Mouse (Mus musculus) bone marrow, adult 2 months (tissue): ENCODE measurements around the gene Mef2b. TPM values are rescaled to one million over a fixed set of nuclear protein-coding genes. Genes with fewer than 3 reads are reported as not detected.
A peak's percentile ranks its signal among the peaks of the same experiment; 100 is the strongest.

ENCODE experiments used
- H3K27ac ChIP-seq: fragments of 200-500 bp; 2 replicates; pipeline ENCODE4 v1.5.1; 2012; ENCODE audit warnings: low read depth, mild to moderate bottlenecking, control low read depth, inconsistent platforms, low read length; ENCODE audit not compliant: control insufficient read depth, poor library complexity, insufficient read depth
- H3K4me1 ChIP-seq: fragments of 200-500 bp; 2 replicates; pipeline ENCODE4 v1.6.1; 2011; ENCODE audit warnings: low read length; ENCODE audit not compliant: control insufficient read depth, insufficient read depth
- H3K4me3 ChIP-seq: fragments of 200-500 bp; replicated peaks from 2 replicates; pipeline ENCODE3; 2011; ENCODE audit warnings: mild to moderate bottlenecking, low read depth, low read length, control low read depth; ENCODE audit not compliant: control insufficient read depth
- CTCF ChIP-seq: fragments of 200-500 bp; IDR thresholded peaks from 2 replicates; pipeline ENCODE4 v1.5.1; 2011; ENCODE audit warnings: low read length, control low read depth; ENCODE audit not compliant: control insufficient read depth, insufficient read depth
- POLR2A ChIP-seq: fragments of 200-500 bp; IDR thresholded peaks from 2 replicates; pipeline ENCODE4 v1.6.1; 2011; ENCODE audit warnings: low read depth, mild to moderate bottlenecking, control low read depth, low read length, borderline replicate concordance; ENCODE audit not compliant: control insufficient read depth
- WGBS: fragments of 180-500 bp; shearing (Covaris S2); methylation state at CpG from one replicate; pipeline ENCODE4 v1.1.7; 2018; 5-methylcytosine and 5-hydroxymethylcytosine counted together
- polyA plus RNA-seq: library from polyadenylated mRNA; stranded (reverse); fragments of >200 nt; gene quantifications from 2 replicates; pipeline ENCODE4 v1.2.4, GENCODE M21; 2011; ENCODE audit warnings: low replicate concordance; ENCODE audit not compliant: missing spikeins, insufficient read depth, insufficient read length

The Mef2b gene
- polyA plus RNA-seq, 1 experiment, result 2.7 TPM

- no peak for TF ChIP-seq POLR2A
- TF ChIP-seq CTCF, result no peak
- peak overlapping the region; percentile 88 for H3K4me3 ChIP-seq
- 2% methylated on average over 9 of the region's 9 CpGs for WGBS
- peaks cover 2% of the 10 kb centered on the region; the same call in 1 of the 2 replicates for H3K4me1 ChIP-seq
- H3K27ac ChIP-seq, result peak overlapping the region; percentile 89
These were observed 470 bp downstream of the Mef2b start for GRCm38 (mm10) chr8:70139981-70140380.

GRCm38 (mm10) chr8:70147678-70148607 lies 8.4 kb downstream of the Mef2b start:
- 46% methylated on average over 7 of the region's 7 CpGs for WGBS
- Histone ChIP-seq H3K27ac (no peak overlapping the region), H3K4me3 (no peak overlapping the region), H3K4me1 (peaks cover 2% of the 10 kb centered on the region)
- TF ChIP-seq CTCF (no peak), POLR2A (no peak)

- no peak for TF ChIP-seq POLR2A
- TF ChIP-seq CTCF, result no peak
- 57% methylated on average over 13 of the region's 13 CpGs for WGBS
- H3K27ac ChIP-seq, result no peak overlapping the region
- peaks cover 2% of the 10 kb centered on the region for H3K4me1 ChIP-seq
- no peak overlapping the region for H3K4me3 ChIP-seq
These were observed 10.6 kb downstream of the Mef2b start for GRCm38 (mm10) chr8:70150158-70150557.

- H3K27ac ChIP-seq, result no peak overlapping the region
- no peak for TF ChIP-seq CTCF
- TF ChIP-seq POLR2A, result peak; percentile 31; the same call in 1 of the 2 replicates
- 18% methylated on average over 22 of the region's 22 CpGs for WGBS
- peak overlapping the region; percentile 8 for H3K4me3 ChIP-seq
- H3K4me1 ChIP-seq, result peaks cover 4% of the 10 kb centered on the region
These were observed 13.2 kb downstream of the Mef2b start for GRCm38 (mm10) chr8:70152537-70153257.

- TF ChIP-seq POLR2A (no peak), CTCF (no peak)
- Histone ChIP-seq H3K4me1 (peaks cover 3% of the 10 kb centered on the region), H3K4me3 (no peak overlapping the region), H3K27ac (no peak overlapping the region)
- WGBS, result 86% methylated on average over 1 of the region's 1 CpGs
These were observed 17.8 kb downstream of the Mef2b start for GRCm38 (mm10) chr8:70157240-70157800.

- peak overlapping the region; percentile 21 for H3K4me3 ChIP-seq
- no peak for TF ChIP-seq POLR2A
- no peak for TF ChIP-seq CTCF
- H3K27ac ChIP-seq, result peak overlapping the region; percentile 27
- 4% methylated on average over 40 of the region's 40 CpGs for WGBS
- H3K4me1 ChIP-seq, result peaks cover 2% of the 10 kb centered on the region
These were observed 18.8 kb downstream of the Mef2b start for GRCm38 (mm10) chr8:70158069-70158853.

GRCm38 (mm10) chr8:70159211-70159610 lies 19.7 kb downstream of the Mef2b start:
- WGBS, result 77% methylated on average over 4 of the region's 4 CpGs
- no peak for TF ChIP-seq POLR2A
- TF ChIP-seq CTCF, result no peak
- no peak overlapping the region for H3K27ac ChIP-seq

GRCm38 (mm10) chr8:70160015-70160414 lies 20.5 kb downstream of the Mef2b start:
- 25% methylated on average over 13 of the region's 13 CpGs for WGBS
- TF ChIP-seq CTCF (no peak), POLR2A (no peak)
- no peak overlapping the region for H3K4me3 ChIP-seq
- no peak overlapping the region for H3K27ac ChIP-seq
- peaks cover 2% of the 10 kb centered on the region for H3K4me1 ChIP-seq

More at GRCm38 (mm10) chr8:70159211-70159610, 19.7 kb downstream of the Mef2b start:
- no peak overlapping the region for H3K4me3 ChIP-seq
- peaks cover 2% of the 10 kb centered on the region for H3K4me1 ChIP-seq
